Mouse (Mus musculus) cortical plate, adult 2 months (tissue): ENCODE results near the gene Rxylt1.

ENCODE experiments used
- CTCF ChIP-seq: fragments of 200-500 bp; IDR thresholded peaks from 2 replicates; pipeline ENCODE4 v1.5.1; 2011; ENCODE audit warnings: mild to moderate bottlenecking, control low read depth, low read length; ENCODE audit not compliant: insufficient read depth; ENCODE audit errors: extremely low read depth
- POLR2A ChIP-seq: fragments of 200-500 bp; IDR thresholded peaks from 2 replicates; pipeline ENCODE4 v1.6.1; 2011; ENCODE audit warnings: mild to moderate bottlenecking, low read length, control low read depth; ENCODE audit not compliant: insufficient read depth; ENCODE audit errors: extremely low read depth

DNA sequence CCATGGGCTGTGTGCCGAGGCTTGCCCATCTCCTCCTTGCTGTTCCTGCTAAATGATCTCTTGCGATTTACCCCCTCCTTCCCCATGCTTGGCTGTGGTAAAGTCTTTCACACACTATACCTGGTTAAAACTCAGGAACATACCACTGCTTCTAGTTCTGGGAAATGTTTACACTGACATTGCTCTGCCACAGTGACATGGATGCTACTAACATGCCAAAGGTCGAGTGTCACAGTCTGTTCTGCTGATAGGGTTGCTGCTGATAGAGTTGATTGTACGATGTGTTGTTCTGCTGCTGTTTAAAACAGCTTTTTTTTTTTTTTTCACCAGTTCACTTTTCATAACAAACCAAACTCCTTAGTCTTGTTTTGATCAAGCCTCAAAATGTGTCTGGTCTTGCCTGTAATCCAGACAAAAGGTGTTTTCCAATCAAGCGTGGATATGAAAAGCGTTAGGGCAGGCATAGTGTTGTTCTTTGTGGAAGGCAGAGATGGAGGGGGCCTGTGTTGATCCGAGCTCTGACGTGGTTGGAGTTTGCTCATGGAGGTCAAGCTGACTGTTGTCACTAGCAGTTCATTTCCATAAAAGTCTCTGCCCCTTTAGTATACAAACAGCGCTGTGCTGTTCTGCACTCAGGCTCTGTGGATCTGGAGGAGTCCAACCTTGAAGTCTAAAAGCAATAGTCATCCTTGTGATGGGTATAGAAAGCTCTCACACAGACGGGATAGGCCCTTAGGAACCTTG, 8.9 kb upstream of the Rxylt1 start:
- TF ChIP-seq CTCF (no peak), POLR2A (no peak)
